Mouse (Mus musculus) C2C12 (cell line): ENCODE measurements around the gene Sinhcaf. TPM values are rescaled to one million over a fixed set of nuclear protein-coding genes. Genes with fewer than 3 reads are reported as not detected.
"Not testable (repeated sequence)": the region's sequence is repeated elsewhere in the genome, so short reads cannot be mapped to it uniquely, and the experiment has no call there.

Source experiments
- H3K27me3 ChIP-seq: one replicate; pipeline ENCODE4 v1.6.1; 2011; ENCODE audit not compliant: control insufficient read depth, insufficient read depth, insufficient read length
- H3K36me3 ChIP-seq: one replicate; pipeline ENCODE4 v1.6.1; 2011; ENCODE audit not compliant: control insufficient read depth, insufficient read depth
- H3K4me3 ChIP-seq: one replicate; pipeline ENCODE4 v1.5.1; 2011; ENCODE audit warnings: mild to moderate bottlenecking, control low read depth; ENCODE audit not compliant: poor library complexity, insufficient read depth, severe bottlenecking
- H3K79me2 ChIP-seq: one replicate; pipeline ENCODE4 v1.6.1; 2011; ENCODE audit not compliant: control insufficient read depth, insufficient read depth
- H3K79me3 ChIP-seq: one replicate; pipeline ENCODE4 v1.6.1; 2011; ENCODE audit warnings: low read depth, control low read depth
- H3ac ChIP-seq: one replicate; pipeline ENCODE3; 2011; ENCODE audit warnings: low read depth; ENCODE audit not compliant: control insufficient read depth, insufficient read length
- CEBPB ChIP-seq: IDR thresholded peaks from one replicate; pipeline ENCODE4 v1.6.1; 2011; ENCODE audit warnings: low read depth, mild to moderate bottlenecking, control low read depth, moderate library complexity
- CTCF ChIP-seq: IDR thresholded peaks from one replicate; pipeline ENCODE4 v1.5.1; 2011; ENCODE audit not compliant: control insufficient read depth, insufficient read depth, insufficient read length
- FOSL1 ChIP-seq: IDR thresholded peaks from one replicate; pipeline ENCODE4 v1.8.0; 2011; ENCODE audit warnings: mild to moderate bottlenecking, low read length; ENCODE audit not compliant: poor library complexity, insufficient read depth, severe bottlenecking
- MAX ChIP-seq: IDR thresholded peaks from one replicate; pipeline ENCODE4 v1.6.1; 2011; ENCODE audit warnings: mild to moderate bottlenecking, control low read depth
- MYOD1 ChIP-seq: IDR thresholded peaks from one replicate; pipeline ENCODE4 v1.6.1; 2011; ENCODE audit warnings: low read depth; ENCODE audit not compliant: control insufficient read depth, insufficient read length
- MYOG ChIP-seq: IDR thresholded peaks from one replicate; pipeline ENCODE4 v1.6.1; 2011; ENCODE audit not compliant: control insufficient read depth, insufficient read length; ENCODE audit errors: extremely low read depth
- USF1 ChIP-seq: IDR thresholded peaks from one replicate; pipeline ENCODE4 v1.6.1; 2011; ENCODE audit warnings: low read depth, mild to moderate bottlenecking, control low read depth, moderate library complexity
- polyA plus RNA-seq: library from polyadenylated mRNA; unstranded; fragments of >200 nt; fragmentation: generic; extraction: Trizol; gene quantifications from one replicate; pipeline ENCODE4 v1.2.1, GENCODE M21; 2012; ENCODE audit warnings: missing spikeins

The Sinhcaf gene
- polyA plus RNA-seq, 1 experiment = 22.4 TPM

DNA sequence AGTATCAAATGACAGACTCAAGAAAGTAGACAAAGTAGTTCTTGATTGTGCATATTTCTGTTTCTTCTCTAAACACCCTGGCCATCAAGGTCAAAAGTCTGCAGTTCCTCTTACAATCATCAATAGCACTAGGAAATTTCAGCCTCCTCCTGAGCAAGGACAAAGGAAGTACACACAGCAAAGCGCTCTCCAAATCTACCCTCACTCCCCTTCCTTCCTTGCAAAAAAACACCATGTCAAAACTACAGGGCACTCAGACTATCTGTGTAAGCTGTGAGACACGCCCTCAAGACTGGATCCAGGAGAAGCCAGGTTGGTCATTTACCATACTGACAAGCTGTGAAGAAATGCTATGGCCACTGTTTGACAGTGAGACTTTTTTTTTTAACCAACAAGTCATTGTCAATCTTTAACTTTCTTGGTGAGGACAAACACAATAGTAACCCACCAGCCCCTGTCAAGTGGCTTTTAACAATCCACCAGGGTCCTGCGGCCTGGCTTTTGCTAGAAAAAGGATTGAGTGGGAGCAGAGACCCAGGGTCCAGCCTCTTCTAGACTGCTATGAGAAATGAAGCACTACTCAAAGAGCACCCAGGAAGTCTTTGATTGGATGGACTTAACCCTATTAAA, 11.2 kb downstream of the Sinhcaf start:
- TF ChIP-seq CTCF = no peak
- H3K79me2 ChIP-seq = peaks cover 99% of the 10 kb centered on the region
- peaks cover 71% of the 10 kb centered on the region for H3K36me3 ChIP-seq
- peaks cover 82% of the 10 kb centered on the region for H3K79me3 ChIP-seq
- no peak overlapping the region for H3ac ChIP-seq
- H3K27me3 ChIP-seq = no peaks in the 10 kb centered on the region
- no peak overlapping the region for H3K4me3 ChIP-seq

DNA sequence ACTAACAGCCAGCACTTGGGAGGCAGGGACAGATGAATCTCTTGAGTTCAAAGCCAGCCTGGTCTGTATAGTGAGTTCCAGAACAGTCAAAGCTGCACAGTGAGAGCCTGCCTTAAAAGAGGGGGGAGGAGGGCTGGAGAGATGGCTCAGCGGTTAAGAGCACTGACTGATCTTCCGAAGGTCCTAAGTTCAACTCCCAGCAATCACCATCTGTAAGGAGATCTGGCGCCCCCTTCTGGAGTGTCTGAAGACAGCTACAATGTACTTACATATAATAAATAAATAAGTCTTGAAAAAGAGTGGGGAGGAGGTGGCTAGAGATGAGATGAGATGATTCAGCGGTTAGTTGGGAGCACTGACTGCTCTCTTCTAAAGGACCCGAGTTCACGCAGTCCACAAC, 15.0 kb downstream of the Sinhcaf start:
- Histone ChIP-seq H3K27me3 (no peaks in the 10 kb centered on the region), H3ac (no peak overlapping the region), H3K79me3 (peaks cover 50% of the 10 kb centered on the region), H3K79me2 (peaks cover 68% of the 10 kb centered on the region), H3K4me3 (no peak overlapping the region), H3K36me3 (peaks cover 78% of the 10 kb centered on the region)
- TF ChIP-seq MYOD1 (no peak), CEBPB (no peak), USF1 (no peak)

DNA sequence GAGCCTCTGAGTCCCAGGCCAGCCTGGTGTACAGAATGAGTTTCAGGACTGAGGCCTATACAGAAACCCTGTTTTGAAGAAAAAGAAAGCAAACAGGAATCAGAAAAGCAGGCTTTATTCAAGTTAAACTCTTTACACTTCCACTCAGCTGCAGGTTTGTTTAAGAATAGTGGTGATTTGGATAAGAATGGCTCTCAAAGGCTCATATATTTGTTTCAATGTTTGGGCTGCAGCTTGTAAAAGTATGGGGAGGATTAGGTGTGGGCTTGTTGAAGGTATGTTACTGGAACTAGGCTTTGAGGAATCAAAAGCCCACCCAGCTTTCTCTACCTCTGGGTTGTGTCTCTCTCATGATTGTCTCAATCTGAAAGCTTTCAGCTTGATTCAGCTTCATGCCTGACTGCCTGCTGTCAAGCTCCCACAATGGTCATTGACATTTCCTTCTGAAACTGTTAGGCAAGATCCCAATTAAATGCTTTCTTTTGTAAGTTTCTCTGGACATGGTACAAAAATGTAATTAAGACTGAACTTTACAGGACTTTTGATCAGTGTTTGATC, 27.3 kb downstream of the Sinhcaf start:
- Histone ChIP-seq H3K4me3 (no peak overlapping the region), H3K27me3 (no peaks in the 10 kb centered on the region), H3K79me2 (no peaks in the 10 kb centered on the region), H3ac (no peak overlapping the region), H3K79me3 (no peaks in the 10 kb centered on the region), H3K36me3 (peaks cover 27% of the 10 kb centered on the region)
- TF ChIP-seq MYOD1 (no peak), USF1 (no peak), CTCF (no peak), FOSL1 (no peak), CEBPB (no peak), MYOG (no peak), MAX (no peak)

DNA sequence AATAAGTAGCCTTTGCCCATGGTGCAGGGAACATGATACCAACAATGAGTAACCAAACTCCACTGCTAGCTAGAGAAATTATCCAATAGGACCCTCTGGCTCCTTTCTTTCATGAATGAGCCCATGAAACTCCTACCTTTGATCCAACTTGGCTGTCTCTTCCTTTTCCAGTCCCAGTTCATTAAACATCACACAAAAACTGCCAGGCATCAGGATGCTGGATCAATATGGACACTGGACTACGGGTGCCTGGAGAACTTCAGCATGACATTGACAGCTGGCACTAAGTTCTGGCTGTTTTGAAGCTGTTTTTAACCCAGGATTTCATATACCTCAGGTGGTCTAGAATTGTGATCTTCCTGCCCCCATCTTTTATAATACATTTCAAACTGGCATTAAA, 28.6 kb downstream of the Sinhcaf start:
- Histone ChIP-seq H3K79me2 (no peaks in the 10 kb centered on the region), H3K79me3 (no peaks in the 10 kb centered on the region), H3K27me3 (no peaks in the 10 kb centered on the region), H3ac (no peak overlapping the region), H3K36me3 (peaks cover 15% of the 10 kb centered on the region), H3K4me3 (no peak overlapping the region)
- TF ChIP-seq MYOD1 = no peak
- TF ChIP-seq USF1 = no peak
- no peak for TF ChIP-seq CEBPB
- no peak for TF ChIP-seq CTCF
- no peak for TF ChIP-seq FOSL1
- TF ChIP-seq MAX = no peak
- no peak for TF ChIP-seq MYOG

DNA sequence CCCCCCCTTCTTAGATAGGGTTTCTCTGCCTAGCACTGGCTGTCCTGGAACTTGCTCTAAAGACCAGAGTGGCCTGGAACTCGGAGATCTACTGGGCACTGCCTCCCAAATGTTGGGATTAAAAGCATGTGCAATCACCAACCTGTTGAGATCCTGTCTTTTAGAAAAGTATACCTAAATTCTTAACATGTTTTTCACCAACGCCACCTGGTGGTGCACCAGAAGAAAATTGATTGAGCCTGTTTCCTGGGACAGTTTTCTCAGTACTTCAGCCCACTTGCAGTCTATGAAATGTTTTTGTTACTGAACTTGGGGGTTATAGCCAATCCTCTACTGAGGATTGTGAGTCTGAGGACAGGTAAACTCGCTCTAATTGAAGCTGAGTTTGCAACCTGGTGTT, 29.4 kb downstream of the Sinhcaf start:
- Histone ChIP-seq H3K36me3 (peaks cover 15% of the 10 kb centered on the region), H3K79me2 (no peaks in the 10 kb centered on the region), H3K79me3 (no peaks in the 10 kb centered on the region), H3K4me3 (no peak overlapping the region), H3K27me3 (no peaks in the 10 kb centered on the region), H3ac (no peak overlapping the region)
- no peak for TF ChIP-seq FOSL1
- no peak for TF ChIP-seq MYOG
- TF ChIP-seq CTCF = no peak
- TF ChIP-seq MYOD1 = no peak
- TF ChIP-seq CEBPB = no peak
- no peak for TF ChIP-seq MAX
- no peak for TF ChIP-seq USF1

DNA sequence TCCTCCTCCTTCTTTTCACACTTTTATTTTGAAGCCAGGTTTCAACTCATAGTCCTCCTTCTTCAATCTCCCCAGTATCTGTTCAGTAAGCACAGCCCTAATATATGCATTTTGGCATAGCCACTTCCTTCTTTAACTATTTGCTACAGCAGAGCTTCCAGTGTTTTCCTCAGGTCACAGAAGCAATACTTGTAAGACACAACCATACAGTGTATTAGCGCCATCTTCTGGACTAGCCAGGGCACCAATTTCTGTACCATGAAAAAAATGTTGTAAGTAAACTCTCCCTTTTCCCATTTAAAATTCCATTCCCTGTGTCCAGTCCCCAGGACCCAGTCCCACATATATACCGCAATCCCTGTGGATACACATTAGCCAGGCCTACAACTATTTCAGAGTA, 32.3 kb downstream of the Sinhcaf start:
- Histone ChIP-seq H3K27me3 (no peaks in the 10 kb centered on the region), H3K79me3 (no peaks in the 10 kb centered on the region), H3K79me2 (no peaks in the 10 kb centered on the region), H3ac (no peak overlapping the region), H3K4me3 (no peak overlapping the region), H3K36me3 (peaks cover under 1% of the 10 kb centered on the region)
- TF ChIP-seq CTCF (peak; percentile 40), MYOG (no peak), FOSL1 (no peak), MAX (no peak)

DNA sequence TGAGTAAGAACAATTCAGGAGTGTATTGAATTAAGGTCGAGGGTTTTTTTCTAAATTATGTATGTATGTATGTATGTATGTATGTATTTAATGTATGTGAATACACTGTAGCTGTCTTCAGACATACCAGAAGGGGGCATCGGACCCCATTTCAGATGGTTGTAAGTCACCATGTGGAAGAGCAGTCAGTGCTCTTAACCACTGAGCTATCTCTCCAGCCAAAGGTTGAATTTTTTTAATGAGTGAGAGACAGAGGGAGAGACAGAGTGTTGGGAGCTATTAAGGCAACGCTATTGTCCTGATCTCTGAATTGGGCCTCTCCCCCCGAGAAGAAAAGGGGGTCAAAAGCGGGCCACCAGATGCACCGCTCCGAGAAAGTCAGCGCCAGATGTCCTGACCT, 34.4 kb downstream of the Sinhcaf start:
- H3ac ChIP-seq, H3K4me3 ChIP-seq, H3K79me3 ChIP-seq, H3K27me3 ChIP-seq, H3K79me2 ChIP-seq, H3K36me3 ChIP-seq: not testable (repeated sequence)
